Mouse (Mus musculus) brain, embryonic 14.5 days (tissue): ENCODE data around the gene Igf1r.

Experiments
- CTCF ChIP-seq: fragments of 200-500 bp; IDR thresholded peaks from 2 replicates; pipeline ENCODE4 v1.5.1; 2012; ENCODE audit warnings: inconsistent platforms, mild to moderate bottlenecking, moderate library complexity, borderline replicate concordance; ENCODE audit not compliant: insufficient read depth, insufficient read length; ENCODE audit errors: extremely low read depth
- POLR2A ChIP-seq: fragments of 200-500 bp; IDR thresholded peaks from 2 replicates; pipeline ENCODE4 v1.6.1; 2012; ENCODE audit warnings: mild to moderate bottlenecking, inconsistent platforms, borderline replicate concordance; ENCODE audit not compliant: poor library complexity, insufficient read depth, insufficient read length, severe bottlenecking; ENCODE audit errors: extremely low read depth

DNA sequence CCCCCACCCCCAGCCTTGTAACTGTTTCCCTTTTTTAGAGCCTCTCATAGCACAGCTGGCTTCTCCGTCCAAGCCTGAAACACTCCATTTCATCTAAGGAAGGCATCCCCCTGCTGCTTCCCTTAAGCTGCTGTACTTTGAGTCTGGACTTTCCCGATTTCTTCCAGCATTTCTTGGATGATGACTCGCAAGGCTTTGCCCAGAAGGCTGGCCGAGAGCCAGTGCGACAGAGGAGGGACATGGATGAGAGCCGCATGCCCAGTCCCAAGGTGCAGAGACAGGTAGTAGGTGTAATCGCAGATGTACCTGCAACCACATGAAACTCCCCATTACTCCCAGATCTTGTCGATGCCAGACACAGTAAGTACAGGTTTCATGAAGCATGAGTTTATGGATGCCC lies 284.2 kb downstream of the Igf1r start:
- no peak for TF ChIP-seq CTCF
- no peak for TF ChIP-seq POLR2A
